ENCODE assay signal across 8 mouse cellular contexts in the genomic region with DNA sequence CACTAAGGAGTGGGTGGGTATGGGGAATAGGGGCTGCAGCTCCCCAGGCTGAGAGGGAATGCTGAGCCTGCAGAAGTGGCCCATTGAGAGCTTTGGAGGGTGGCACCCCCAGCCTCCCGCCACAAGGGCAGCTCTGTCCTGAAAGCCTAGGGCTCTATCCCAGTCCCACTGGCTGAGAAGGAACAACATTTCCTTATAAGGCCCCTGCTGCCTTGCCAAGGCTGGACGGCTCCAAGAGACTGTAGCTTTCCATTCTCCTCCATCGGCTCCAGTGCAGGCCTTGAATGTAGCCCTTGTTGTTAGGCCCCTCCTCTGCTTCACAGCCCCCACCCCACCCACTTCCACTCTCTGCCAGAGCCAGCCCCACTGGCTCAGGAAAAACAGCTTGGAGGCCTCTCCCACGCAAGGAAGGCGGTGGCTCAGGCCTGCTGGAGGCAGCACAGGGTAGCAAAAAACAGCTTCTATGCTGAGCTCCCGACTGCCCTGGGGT.
A peak's percentile ranks its signal among the peaks of the same experiment; 100 is the strongest.
DNase-seq lines count a peak whose midpoint lies in the region; ATAC-seq lines count a peak whose summit lies in the region.

No protein-coding gene starts in this region.

- H3K9ac ChIP-seq in midbrain, embryonic 14.5 days (replicated peaks; ENCODE audit: low read length) = no peak overlapping the region

- no peaks in the 10 kb centered on the region for H3K9me3 ChIP-seq in forebrain, embryonic 10.5 days
- no peaks in the 10 kb centered on the region for H3K9me3 ChIP-seq in heart, embryonic 10.5 days
- no peaks in the 10 kb centered on the region for H3K9me3 ChIP-seq in midbrain, embryonic 14.5 days (ENCODE audit: control insufficient read depth, low read length)

- peak; percentile 78 for ATAC-seq in midbrain, embryonic 14.5 days (ENCODE audit: low FRiP score, low TSS enrichment)

- peak overlapping the region; percentile 74 for H3K27ac ChIP-seq in forebrain, embryonic 10.5 days
- peak overlapping the region; percentile 76 for H3K27ac ChIP-seq in heart, embryonic 10.5 days
- no peak overlapping the region for H3K27ac ChIP-seq in midbrain, embryonic 14.5 days (replicated peaks; ENCODE audit: low read depth, low read length)

- WGBS in forebrain, embryonic 10.5 days = 34% methylated on average over 6 of the region's 6 CpGs
- 10% methylated on average over 6 of the region's 6 CpGs for WGBS in heart, embryonic 10.5 days
- WGBS in midbrain, embryonic 14.5 days = 26% methylated on average over 6 of the region's 6 CpGs

- no peak overlapping the region for H3K4me2 ChIP-seq in midbrain, embryonic 14.5 days (ENCODE audit: low read length)

- no peaks in the 10 kb centered on the region for H3K27me3 ChIP-seq in forebrain, embryonic 10.5 days (ENCODE audit: poor library complexity, severe bottlenecking)
- H3K27me3 ChIP-seq in heart, embryonic 10.5 days (ENCODE audit: insufficient read depth, poor library complexity, severe bottlenecking) = no peaks in the 10 kb centered on the region
- no peaks in the 10 kb centered on the region for H3K27me3 ChIP-seq in midbrain, embryonic 14.5 days (ENCODE audit: control insufficient read depth, insufficient read depth, low read length)

- no peaks in the 10 kb centered on the region for H3K36me3 ChIP-seq in forebrain, embryonic 10.5 days (replicated peaks)
- no peaks in the 10 kb centered on the region for H3K36me3 ChIP-seq in heart, embryonic 10.5 days
- H3K36me3 ChIP-seq in midbrain, embryonic 14.5 days (ENCODE audit: control insufficient read depth, insufficient read depth, low read length) = no peaks in the 10 kb centered on the region

- intact Hi-C loops in left cerebral cortex, postnatal 4 days (cut with DNase I) = no loop called here

- H3K4me1 ChIP-seq in forebrain, embryonic 10.5 days = peaks cover 21% of the 10 kb centered on the region
- H3K4me1 ChIP-seq in heart, embryonic 10.5 days = peaks cover 14% of the 10 kb centered on the region
- H3K4me1 ChIP-seq in midbrain, embryonic 14.5 days (ENCODE audit: control insufficient read depth, insufficient read depth, low read length) = no peaks in the 10 kb centered on the region

- DNase-seq in cerebellum, adult 11 months = peak; percentile 36
- peak; percentile 27 for DNase-seq in forebrain, embryonic 10.5 days (ENCODE audit: extremely low spot score, low spot score)
- DNase-seq in heart, embryonic 10.5 days (ENCODE audit: low spot score) = peak; percentile 89
- peak; percentile 69 for DNase-seq in kidney, adult 9 months
- DNase-seq in left cerebral cortex, postnatal 4 days = peak; percentile 71
- peak; percentile 49 for DNase-seq in midbrain, embryonic 14.5 days
- peak; percentile 87 for DNase-seq in telencephalon, adult 2 months (ENCODE audit: low read depth, low spot score)
- no peak for DNase-seq in thymus, postnatal 14 days

- H3K4me3 ChIP-seq in forebrain, embryonic 10.5 days = no peak overlapping the region
- H3K4me3 ChIP-seq in heart, embryonic 10.5 days = no peak overlapping the region
- no peak overlapping the region for H3K4me3 ChIP-seq in midbrain, embryonic 14.5 days (replicated peaks; ENCODE audit: low read depth, low read length)
